Mouse (Mus musculus) E14TG2a.4 (cell line): ENCODE data around the gene Fga.
A peak's percentile ranks its signal among the peaks of the same experiment; 100 is the strongest.

Source experiments
- H3K27me3 ChIP-seq: 2 replicates; pipeline ENCODE4 v1.6.1; 2014; ENCODE audit warnings: low read length, control low read depth; ENCODE audit not compliant: insufficient read depth
- H3K36me3 ChIP-seq: 2 replicates; pipeline ENCODE4 v1.6.1; 2014; ENCODE audit warnings: low read length, control low read depth; ENCODE audit not compliant: insufficient read depth
- H3K4me1 ChIP-seq: replicated peaks from 2 replicates; pipeline ENCODE4 v1.6.1; 2014; ENCODE audit warnings: low read depth, low read length, control low read depth
- H3K4me3 ChIP-seq: replicated peaks from 2 replicates; pipeline ENCODE4 v1.5.1; 2014; ENCODE audit warnings: mild to moderate bottlenecking, low read length
- H3K9me3 ChIP-seq: 2 replicates; pipeline ENCODE4 v1.6.1; 2014; ENCODE audit warnings: low read length, control low read depth
- CTCF ChIP-seq: conservative IDR thresholded peaks from 2 replicates; pipeline ENCODE4 v1.5.1; 2014; ENCODE audit warnings: low read length
- NANOG ChIP-seq: IDR thresholded peaks from 2 replicates; pipeline ENCODE4 v1.6.1; 2014; ENCODE audit warnings: borderline replicate concordance, low read length, mixed read lengths
- POU5F1 ChIP-seq: IDR thresholded peaks from 2 replicates; pipeline ENCODE4 v1.6.1; 2014; ENCODE audit warnings: low read length, borderline replicate concordance

The Fga gene

DNA sequence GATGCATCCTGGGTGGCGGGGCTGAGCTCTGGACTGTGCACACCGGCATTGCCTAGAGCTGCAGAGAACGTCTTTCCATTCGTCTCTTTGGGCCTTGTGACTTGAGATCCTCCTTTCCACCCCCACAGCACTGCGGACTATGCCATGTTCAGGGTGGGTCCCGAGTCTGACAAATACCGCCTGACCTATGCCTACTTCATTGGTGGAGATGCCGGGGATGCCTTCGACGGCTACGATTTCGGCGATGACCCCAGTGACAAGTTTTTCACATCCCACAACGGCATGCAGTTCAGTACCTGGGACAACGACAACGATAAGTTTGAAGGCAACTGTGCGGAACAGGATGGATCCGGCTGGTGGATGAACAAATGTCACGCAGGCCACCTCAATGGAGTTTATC, 13.2 kb upstream of the Fga start:
- peaks cover 28% of the 10 kb centered on the region for H3K27me3 ChIP-seq
- no peaks in the 10 kb centered on the region for H3K36me3 ChIP-seq
- peaks cover 3% of the 10 kb centered on the region; the same call in 1 of the 2 replicates for H3K4me1 ChIP-seq
- H3K4me3 ChIP-seq, result no peak overlapping the region
- no peaks in the 10 kb centered on the region for H3K9me3 ChIP-seq
- TF ChIP-seq NANOG (no peak), CTCF (no peak), POU5F1 (no peak)

DNA sequence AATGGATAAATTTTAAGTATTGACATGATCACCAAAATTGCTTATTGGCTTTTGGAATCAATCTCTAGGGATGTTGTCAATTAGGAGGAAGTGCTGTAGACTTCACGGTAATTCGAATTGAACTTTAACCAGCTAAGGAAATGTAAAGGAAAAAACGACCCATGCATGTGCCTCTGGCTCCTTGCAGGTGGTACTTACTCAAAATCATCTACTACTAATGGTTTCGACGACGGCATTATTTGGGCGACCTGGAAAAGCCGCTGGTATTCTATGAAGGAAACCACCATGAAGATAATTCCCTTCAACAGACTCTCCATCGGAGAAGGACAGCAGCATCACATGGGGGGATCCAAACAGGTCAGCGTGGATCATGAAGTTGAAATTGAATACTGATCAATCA, 11.9 kb upstream of the Fga start:
- Histone ChIP-seq H3K27me3 (peaks cover 25% of the 10 kb centered on the region), H3K4me1 (0 out of 2 replicates have a peak, but pooled peaks cover 2% of the 10 kb centered on the region), H3K36me3 (no peaks in the 10 kb centered on the region), H3K4me3 (no peak overlapping the region), H3K9me3 (no peaks in the 10 kb centered on the region)
- no peak for TF ChIP-seq CTCF
- TF ChIP-seq NANOG, result no peak
- TF ChIP-seq POU5F1, result no peak

DNA sequence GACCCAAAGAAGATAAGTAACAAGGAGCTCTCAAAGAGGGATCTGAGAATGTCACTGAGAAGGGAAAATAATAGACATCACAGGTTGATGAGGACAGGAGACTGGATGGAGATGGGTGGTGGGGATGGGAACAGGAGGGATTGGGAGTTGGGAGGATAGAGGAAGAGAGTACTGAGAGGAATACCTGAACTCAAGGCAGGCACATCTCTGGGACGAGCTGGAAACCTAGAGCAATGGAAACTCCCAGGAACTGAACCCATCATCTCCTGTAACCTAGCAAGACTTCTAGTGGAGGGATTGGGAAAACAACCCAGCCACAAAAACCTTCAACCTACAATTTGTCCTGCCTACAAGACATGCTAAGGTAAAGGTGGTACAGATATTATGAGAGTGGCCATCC, 9.6 kb upstream of the Fga start:
- Histone ChIP-seq H3K9me3 (no peaks in the 10 kb centered on the region), H3K36me3 (no peaks in the 10 kb centered on the region), H3K27me3 (peaks cover 13% of the 10 kb centered on the region; the same call in 1 of the 2 replicates), H3K4me1 (0 out of 2 replicates have a peak, but pooled peaks cover 2% of the 10 kb centered on the region), H3K4me3 (no peak overlapping the region)
- TF ChIP-seq CTCF, result no peak

DNA sequence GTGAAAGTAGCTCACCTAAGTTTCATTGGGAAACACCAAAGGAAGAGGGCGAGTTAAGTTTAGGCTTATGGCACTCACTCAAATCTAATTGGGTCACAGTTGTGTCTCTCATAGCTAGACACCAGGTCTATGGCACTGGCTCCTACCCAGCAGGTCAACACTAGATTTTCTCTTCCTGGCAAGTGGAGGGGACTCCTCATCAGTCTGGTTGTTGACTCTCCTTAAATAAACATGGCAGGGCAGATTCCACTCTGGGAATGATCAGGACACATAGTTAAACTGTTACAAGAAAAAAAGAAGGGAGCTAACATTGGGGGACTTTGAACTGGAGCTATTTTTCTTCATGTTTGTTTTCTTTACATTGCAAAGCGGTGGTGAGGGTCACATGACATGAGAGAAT, 5.5 kb upstream of the Fga start:
- H3K9me3 ChIP-seq, result no peaks in the 10 kb centered on the region
- H3K36me3 ChIP-seq, result no peaks in the 10 kb centered on the region
- no peak overlapping the region for H3K4me3 ChIP-seq
- H3K27me3 ChIP-seq, result no peaks in the 10 kb centered on the region
- TF ChIP-seq NANOG, result no peak
- TF ChIP-seq POU5F1, result no peak
- no peak for TF ChIP-seq CTCF
- no peaks in the 10 kb centered on the region for H3K4me1 ChIP-seq

DNA sequence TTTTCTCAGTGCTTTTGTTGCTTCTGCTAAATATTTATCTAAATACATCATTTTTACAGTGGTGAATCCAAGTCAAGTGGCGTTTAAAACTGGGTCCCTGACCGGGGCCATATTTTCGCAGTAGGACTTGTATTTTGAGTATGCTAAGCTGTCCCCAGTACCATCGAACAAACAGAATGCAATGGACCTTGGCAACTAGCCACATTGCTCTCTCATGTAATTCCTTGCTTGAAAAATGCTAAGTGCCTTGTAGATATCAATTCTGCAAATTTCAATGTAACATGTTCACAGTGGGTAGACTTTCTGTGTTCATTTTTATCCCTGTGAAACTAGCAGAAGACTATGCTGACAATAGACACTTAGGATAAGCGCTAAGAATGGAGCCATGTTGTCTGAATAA, 4.7 kb upstream of the Fga start:
- Histone ChIP-seq H3K9me3 (no peaks in the 10 kb centered on the region), H3K36me3 (no peaks in the 10 kb centered on the region), H3K4me3 (no peak overlapping the region), H3K27me3 (no peaks in the 10 kb centered on the region), H3K4me1 (no peaks in the 10 kb centered on the region)
- no peak for TF ChIP-seq POU5F1
- TF ChIP-seq CTCF, result no peak
- no peak for TF ChIP-seq NANOG

DNA sequence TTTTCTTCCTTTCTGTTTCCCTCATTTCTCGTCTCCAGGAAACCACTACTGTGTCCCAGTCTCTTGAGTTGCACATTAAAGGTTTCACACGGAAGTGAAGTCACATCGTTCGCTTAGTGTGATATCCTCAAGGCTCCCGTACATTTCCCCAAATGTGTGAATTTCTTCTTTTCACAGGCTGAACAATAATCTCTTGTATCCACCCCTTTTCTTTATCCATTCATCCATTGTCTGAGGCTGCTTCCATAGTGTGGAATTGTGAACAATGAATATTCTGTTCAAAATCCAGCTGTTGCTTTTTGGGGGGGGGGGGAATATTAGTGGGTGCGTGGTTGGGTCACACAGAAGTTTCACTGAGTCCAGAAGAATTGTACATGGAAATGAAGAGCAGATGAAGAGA, 840 bp upstream of the Fga start:
- Histone ChIP-seq H3K27me3 (no peaks in the 10 kb centered on the region), H3K4me3 (no peak overlapping the region), H3K9me3 (no peaks in the 10 kb centered on the region), H3K4me1 (peaks cover under 1% of the 10 kb centered on the region; the same call in 1 of the 2 replicates), H3K36me3 (no peaks in the 10 kb centered on the region)
- no peak for TF ChIP-seq POU5F1
- TF ChIP-seq NANOG, result no peak
- TF ChIP-seq CTCF, result no peak

DNA sequence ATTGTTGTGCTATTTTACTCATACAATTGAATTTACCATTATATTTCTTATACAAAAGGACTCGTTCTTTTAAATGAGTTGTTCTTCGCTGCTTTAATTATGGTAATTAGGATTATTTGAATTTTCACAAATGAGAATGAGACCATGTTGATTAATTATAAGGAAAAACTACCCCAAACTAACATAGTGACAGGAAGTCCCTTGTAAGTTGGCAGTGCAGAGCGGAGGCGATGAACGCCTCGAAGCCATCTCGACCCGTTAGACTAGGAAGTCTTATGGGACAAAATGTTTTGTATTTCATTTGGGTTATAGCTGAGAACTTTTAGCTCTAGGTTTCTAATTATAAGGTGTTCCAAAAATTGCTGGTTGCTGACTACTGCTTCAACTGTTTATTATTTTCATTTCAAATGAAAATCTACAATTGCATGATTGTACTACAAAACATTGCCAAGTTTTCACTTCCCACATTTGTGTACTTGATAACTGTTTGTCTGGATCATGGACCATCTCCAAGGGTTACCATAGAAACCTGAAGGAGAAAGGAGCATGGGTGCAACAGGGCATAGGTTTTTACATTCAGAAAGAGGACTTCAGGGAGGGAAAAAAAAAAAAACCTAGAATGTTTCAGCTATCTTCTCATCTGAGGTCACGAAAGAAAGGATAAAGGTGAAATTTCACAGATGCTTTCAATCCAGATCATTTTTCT, 1.8 kb downstream of the Fga start:
- Histone ChIP-seq H3K27me3 (peaks cover 7% of the 10 kb centered on the region; the same call in 1 of the 2 replicates), H3K36me3 (no peaks in the 10 kb centered on the region), H3K4me1 (peaks cover 16% of the 10 kb centered on the region), H3K4me3 (no peak overlapping the region), H3K9me3 (no peaks in the 10 kb centered on the region)
- TF ChIP-seq POU5F1 (no peak), CTCF (no peak), NANOG (no peak)

DNA sequence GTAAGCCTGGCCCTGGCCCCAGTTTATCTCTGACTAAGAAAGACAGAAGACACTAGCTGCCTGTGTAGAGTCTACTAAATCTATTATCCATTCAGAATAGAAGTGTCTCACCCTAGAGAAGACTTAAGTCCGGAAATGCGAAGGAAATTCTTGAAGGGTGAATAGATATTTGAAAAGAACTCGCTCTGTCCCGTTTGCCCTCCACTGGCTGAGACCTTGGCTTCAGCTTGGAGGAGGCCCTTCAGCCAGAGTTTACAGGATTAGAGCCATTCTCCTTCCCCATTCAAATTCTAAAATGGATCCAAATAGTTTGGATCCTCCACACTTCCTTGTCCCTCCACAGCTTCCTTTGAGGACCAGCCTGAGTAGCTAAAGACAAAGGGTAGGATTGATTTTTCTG, 4.5 kb downstream of the Fga start:
- no peaks in the 10 kb centered on the region for H3K36me3 ChIP-seq
- H3K27me3 ChIP-seq, result peaks cover 9% of the 10 kb centered on the region; the same call in 1 of the 2 replicates
- H3K9me3 ChIP-seq, result no peaks in the 10 kb centered on the region
- H3K4me3 ChIP-seq, result no peak overlapping the region
- no peak for TF ChIP-seq NANOG
- TF ChIP-seq POU5F1, result no peak
- no peak for TF ChIP-seq CTCF
- H3K4me1 ChIP-seq, result peaks cover 23% of the 10 kb centered on the region

DNA sequence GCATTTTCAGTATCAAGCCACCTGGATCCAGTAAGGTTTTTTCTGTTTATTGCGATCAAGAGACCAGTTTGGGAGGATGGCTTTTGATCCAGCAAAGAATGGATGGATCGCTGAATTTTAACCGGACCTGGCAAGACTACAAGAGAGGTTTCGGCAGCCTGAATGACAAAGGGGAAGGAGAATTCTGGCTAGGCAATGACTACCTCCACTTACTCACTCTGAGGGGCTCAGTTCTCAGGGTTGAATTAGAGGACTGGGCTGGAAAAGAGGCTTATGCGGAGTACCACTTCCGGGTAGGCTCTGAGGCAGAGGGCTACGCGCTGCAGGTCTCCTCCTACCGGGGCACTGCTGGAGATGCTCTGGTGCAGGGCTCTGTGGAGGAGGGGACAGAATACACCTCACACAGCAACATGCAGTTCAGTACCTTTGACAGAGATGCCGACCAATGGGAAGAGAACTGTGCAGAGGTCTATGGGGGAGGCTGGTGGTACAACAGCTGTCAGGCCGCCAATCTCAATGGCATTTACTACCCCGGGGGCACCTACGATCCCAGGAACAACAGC, 7.0 kb downstream of the Fga start:
- Histone ChIP-seq H3K4me3 (0 out of 2 replicates have a peak overlapping the region, but pooled peaks have one; percentile 8), H3K27me3 (peaks cover 9% of the 10 kb centered on the region; the same call in 1 of the 2 replicates), H3K36me3 (no peaks in the 10 kb centered on the region), H3K4me1 (peaks cover 23% of the 10 kb centered on the region), H3K9me3 (no peaks in the 10 kb centered on the region)
- TF ChIP-seq CTCF (no peak), POU5F1 (no peak), NANOG (no peak)
